Comparison of ENCODE assay signal across 17 mouse cellular contexts in the genomic region with DNA sequence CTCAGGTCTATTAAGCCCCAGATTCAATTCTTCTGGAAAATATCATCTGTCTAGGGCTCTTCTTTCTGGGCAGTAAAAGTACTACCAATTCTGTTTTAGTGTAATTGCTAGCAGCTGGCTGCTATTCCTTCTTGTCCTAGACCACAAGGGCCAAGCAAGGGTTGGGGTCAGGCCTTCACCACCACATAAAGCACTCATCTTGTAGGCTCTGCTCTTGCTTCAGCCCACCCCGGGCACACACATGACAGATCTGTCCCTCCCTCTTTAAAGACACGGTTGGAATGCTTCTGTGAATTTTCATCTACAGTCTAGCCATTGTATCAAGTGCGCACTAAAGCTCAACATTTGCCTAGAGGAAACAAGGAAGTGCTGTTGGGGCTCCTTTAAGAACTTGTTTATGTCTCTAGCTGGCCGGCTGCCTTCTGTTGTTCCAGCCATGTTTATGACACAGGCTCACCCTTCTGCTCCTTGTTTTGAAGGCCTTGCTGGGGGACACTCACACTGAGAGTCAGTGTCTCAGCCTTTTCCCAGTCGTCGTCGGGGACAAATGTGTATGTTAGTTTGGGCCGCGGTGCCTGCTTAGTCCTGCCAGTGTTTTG.
DNase-seq lines count a peak whose midpoint lies in the region; ATAC-seq lines count a peak whose summit lies in the region.
"Had no signal": no experiment of that assay in that cellular context is flagged by ENCODE, and none has a peak within 500 bp of the region (broad histone marks: within the 10 kb centered on the region; RNA-seq: fewer than 3 reads in every experiment).

No protein-coding gene starts in this region.

- 0 out of 2 replicates have a peak, but pooled peaks cover 6% of the 10 kb centered on the region for H3K4me1 ChIP-seq in kidney, embryonic 15.5 days
- H3K4me1 ChIP-seq in embryonic facial prominence, embryonic 10.5 days, result peaks cover 10% of the 10 kb centered on the region
- H3K4me1 ChIP-seq: forebrain, embryonic 13.5 days; liver, embryonic 13.5 days had no signal

- no peaks in the 10 kb centered on the region for H3K27me3 ChIP-seq in kidney, embryonic 15.5 days
- H3K27me3 ChIP-seq in embryonic facial prominence, embryonic 10.5 days (replicated peaks; ENCODE audit: low read depth, poor library complexity, severe bottlenecking), result no peaks in the 10 kb centered on the region
- H3K27me3 ChIP-seq: embryonic facial prominence, embryonic 13.5 days; forebrain, embryonic 13.5 days; liver, embryonic 13.5 days had no signal

- no peak for DNase-seq in kidney, adult 11 months
- peak; percentile 14 for DNase-seq in embryonic facial prominence, embryonic 10.5 days (ENCODE audit: low spot score)
- peak; percentile 17 for DNase-seq in kidney, postnatal 14 days
- DNase-seq in lung, postnatal 14 days, result peak; percentile 50
- no peak for DNase-seq in cerebellum, postnatal 14 days
- DNase-seq in layer of hippocampus, adult 8-10 months (ENCODE audit: low spot score in 2 of 2), result no peak
- DNase-seq in adrenal gland, postnatal 36 days, result no peak
- DNase-seq: adrenal gland, adult 2 months; cerebellum, adult 11 months; heart, postnatal 14 days; liver, embryonic 13.5 days; thymus, postnatal 25 days had no signal

- H3K9ac ChIP-seq in kidney, embryonic 15.5 days, result no peak overlapping the region
- H3K9ac ChIP-seq: embryonic facial prominence, embryonic 13.5 days; forebrain, embryonic 13.5 days; liver, embryonic 13.5 days had no signal

- no peaks in the 10 kb centered on the region for H3K36me3 ChIP-seq in kidney, embryonic 15.5 days
- no peaks in the 10 kb centered on the region for H3K36me3 ChIP-seq in embryonic facial prominence, embryonic 10.5 days (replicated peaks)
- H3K36me3 ChIP-seq: embryonic facial prominence, embryonic 13.5 days; liver, embryonic 13.5 days had no signal

- 0 out of 2 replicates have a peak overlapping the region, but pooled peaks have one; percentile 28 for H3K27ac ChIP-seq in kidney, embryonic 15.5 days
- peak overlapping the region; percentile 24; the same call in 1 of the 2 replicates for H3K27ac ChIP-seq in embryonic facial prominence, embryonic 10.5 days (replicated peaks)
- H3K27ac ChIP-seq: embryonic facial prominence, embryonic 13.5 days; forebrain, embryonic 13.5 days; liver, embryonic 13.5 days had no signal

- no peak overlapping the region for H3K4me2 ChIP-seq in kidney, embryonic 15.5 days
- H3K4me2 ChIP-seq: embryonic facial prominence, embryonic 13.5 days; forebrain, embryonic 13.5 days; liver, embryonic 13.5 days had no signal

- ATAC-seq in kidney, embryonic 15.5 days (replicated peaks; ENCODE audit: low FRiP score), result peak; percentile 58; the same call in 1 of the 2 replicates
- ATAC-seq: CD4-positive, CD25-positive, alpha-beta regulatory T cell, adult 4 months; forebrain, embryonic 13.5 days; Patski had no signal

- H3K4me3 ChIP-seq in kidney, embryonic 15.5 days (replicated peaks), result no peak overlapping the region
- H3K4me3 ChIP-seq in embryonic facial prominence, embryonic 10.5 days, result no peak overlapping the region
- H3K4me3 ChIP-seq: embryonic facial prominence, embryonic 13.5 days; forebrain, embryonic 13.5 days; liver, embryonic 13.5 days had no signal

- no peaks in the 10 kb centered on the region for H3K9me3 ChIP-seq in kidney, embryonic 15.5 days (replicated peaks)
- no peaks in the 10 kb centered on the region for H3K9me3 ChIP-seq in embryonic facial prominence, embryonic 10.5 days
- H3K9me3 ChIP-seq: embryonic facial prominence, embryonic 13.5 days; forebrain, embryonic 13.5 days; liver, embryonic 13.5 days had no signal

- WGBS in kidney, embryonic 15.5 days, result 31% methylated on average over 9 of the region's 9 CpGs
- WGBS in embryonic facial prominence, embryonic 10.5 days, result 71% methylated on average over 9 of the region's 9 CpGs

Comparison
In these comparisons a context has a peak if more than half of its experiments do, and no peak if none do; other contexts are left out.
1. DNase-seq: peak in embryonic facial prominence, embryonic 10.5 days (single experiment), kidney, postnatal 14 days (single experiment) and lung, postnatal 14 days (single experiment); none in kidney, adult 11 months (single experiment), cerebellum, postnatal 14 days (0 of 2), layer of hippocampus, adult 8-10 months (0 of 2) and adrenal gland, postnatal 36 days (0 of 2).